Mouse (Mus musculus) cerebellum, postnatal 14 days (tissue): ENCODE data around the gene Crebbp.

Source experiments
- DNase-seq, 2 experiments: peaks; one replicate each; pipeline ENCODE4 v3.0.0; 2021; ENCODE audit warnings: mixed read lengths in 2 of 2

Crebbp gene

DNA sequence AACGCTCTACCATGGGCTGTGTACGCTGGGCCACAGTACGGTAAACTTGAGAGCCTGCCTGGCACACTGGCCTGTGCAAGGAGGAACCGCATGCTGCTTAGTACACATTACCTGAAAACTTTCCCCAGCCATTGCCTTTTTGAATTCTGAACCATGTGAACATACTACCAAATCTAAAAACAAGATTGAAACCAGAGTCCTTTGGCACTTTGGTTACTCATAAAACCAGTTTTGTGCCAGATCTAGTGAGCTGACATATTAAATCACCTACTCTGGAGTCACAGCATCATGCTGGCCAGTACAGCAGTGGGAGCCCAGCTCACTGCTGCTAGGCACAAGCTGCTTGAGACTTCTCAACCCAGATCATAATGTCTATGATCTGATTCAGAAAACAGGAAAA is 172.2 kb downstream of the Crebbp start:
- no peak for DNase-seq

DNA sequence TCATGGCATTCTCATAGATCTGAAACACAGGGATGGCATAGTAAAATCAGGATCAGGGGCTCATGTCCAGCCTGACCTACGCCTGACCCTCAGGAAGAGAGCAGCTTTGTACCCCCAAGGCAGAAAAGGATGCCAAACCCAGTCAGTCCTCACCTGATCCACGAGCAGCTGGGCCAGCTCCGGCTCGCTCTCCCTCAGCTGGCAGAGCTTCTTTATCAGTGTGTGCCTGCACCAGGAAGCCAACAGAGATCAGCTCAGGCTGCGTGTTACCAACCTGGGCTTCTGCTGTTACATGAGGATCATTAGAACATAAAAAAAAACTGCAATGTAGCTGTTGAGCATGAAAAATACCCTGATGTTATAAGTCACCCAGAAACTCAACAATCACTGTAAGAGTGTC is 173.6 kb downstream of the Crebbp start:
- no peak for DNase-seq

DNA sequence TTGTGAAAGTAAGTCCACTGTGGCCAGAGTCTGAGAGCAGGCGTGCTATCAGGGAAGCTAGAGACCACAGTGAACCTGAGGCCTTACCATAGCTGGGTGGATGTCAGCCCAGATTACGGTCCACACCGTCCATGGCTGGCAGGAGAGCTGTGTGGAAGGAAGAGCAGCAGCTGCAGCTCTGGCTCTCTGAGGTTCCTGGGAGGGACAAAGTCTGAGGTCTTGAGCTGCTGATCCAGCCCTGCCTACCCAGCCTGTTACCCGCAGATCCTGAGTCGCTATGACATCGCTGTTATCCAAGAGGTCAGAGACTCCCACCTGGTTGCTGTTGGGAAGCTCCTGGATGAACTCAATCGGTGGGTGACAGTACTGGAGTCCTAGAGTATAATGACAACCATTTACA is 176.1 kb downstream of the Crebbp start:
- no peak for DNase-seq

DNA sequence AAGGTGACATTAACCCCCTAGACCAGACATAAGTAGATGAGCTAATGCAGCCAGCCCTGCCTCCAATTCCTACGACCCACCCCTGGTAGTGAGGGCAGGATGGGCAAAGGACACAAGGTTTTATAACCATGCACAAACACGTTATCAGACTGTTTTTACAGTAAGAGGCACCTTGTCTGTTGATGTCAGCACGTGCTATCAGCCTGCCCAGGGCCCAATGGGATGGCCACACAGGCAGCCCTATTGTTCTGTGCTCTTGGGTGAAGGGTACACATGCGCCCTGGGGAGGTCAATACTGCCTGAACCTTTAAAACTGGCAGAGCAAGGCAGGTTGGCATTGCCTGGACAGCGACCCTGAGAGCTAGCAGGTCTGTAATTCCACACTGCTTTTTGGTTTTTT is 177.0 kb downstream of the Crebbp start, which contains the start of gene Dnase1:
TSS of gene Dnase1 (plus strand) at position 136 of the 400 bp plus-strand sequence.
- DNase-seq, result no peak

DNA sequence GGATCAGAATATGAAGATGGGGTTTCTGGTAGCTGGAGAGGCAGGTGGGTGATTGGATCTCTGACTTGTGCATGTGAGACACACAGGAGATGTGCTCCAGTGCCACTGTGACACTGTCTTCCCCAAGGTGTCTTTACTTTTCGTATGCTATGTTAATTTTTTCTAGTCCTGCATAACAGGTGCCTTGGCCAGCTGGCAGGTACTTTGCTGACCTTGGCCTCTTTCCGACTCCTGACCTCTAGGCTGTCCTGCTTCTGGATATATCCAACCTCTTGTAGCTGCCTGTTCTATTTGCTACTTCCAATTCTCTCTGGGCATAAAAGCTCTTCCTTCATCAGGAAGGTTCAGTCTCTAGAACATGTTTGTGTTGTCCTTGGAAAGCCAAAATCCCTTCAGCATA is 178.2 kb downstream of the Crebbp start:
- DNase-seq, result no peak

DNA sequence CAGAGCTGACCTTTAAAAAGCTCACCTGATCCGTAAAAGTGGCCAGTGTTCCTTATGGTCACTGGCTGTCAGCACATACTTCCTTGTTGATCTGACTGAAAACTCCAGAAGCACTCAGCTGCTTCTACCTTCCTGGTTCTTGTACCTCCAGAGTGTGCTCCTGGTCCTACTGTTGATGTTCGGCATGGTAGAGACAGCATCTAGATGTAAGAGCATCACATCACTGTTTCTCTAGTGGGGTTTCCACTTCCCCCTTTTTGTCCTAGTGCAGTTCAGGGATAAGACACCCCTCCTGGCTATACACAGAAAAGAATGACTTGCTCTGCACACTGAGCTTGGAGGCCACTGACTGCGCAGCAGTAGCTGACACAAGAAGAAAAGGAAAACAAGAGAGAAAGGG is 179.3 kb downstream of the Crebbp start:
- DNase-seq, result no peak

DNA sequence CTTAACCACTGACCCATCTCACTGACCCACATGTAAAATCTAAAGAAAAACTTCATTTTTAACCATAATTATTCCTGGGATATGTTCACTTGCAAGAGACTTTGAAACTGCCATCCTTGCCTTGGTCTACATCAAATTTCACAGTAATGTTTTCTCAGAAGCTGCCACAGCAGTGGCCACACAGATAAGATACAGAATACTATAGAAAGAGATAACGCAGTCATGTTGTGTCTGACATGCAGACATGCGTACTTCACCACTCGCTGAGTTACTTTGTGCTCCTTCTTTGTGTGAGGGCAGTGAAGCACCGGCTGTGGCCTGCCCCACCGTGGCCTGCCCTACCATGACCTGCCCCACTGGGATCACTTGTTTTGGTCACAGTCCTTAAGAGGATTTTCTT is 179.8 kb downstream of the Crebbp start:
- no peak for DNase-seq

DNA sequence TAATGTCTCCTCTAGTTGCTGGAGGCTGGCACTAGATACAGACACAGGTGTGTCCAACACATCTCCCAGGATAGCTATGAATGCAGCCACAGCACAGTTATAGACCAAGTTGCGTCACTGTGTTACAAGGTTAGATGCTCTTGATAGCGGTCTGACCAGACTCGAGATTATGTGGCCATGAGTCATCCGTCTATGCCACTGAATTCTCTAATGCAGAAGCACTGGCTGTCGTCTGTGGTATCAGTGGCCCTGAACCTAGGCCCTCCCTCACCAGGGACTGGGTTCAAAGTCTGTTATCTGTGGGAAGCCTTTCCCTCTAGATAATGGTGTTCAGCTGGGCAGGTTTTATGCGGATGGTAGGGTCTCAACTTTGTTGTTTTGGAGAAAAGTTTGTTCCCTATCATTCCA is 181.5 kb downstream of the Crebbp start:
- DNase-seq, result no peak

DNA sequence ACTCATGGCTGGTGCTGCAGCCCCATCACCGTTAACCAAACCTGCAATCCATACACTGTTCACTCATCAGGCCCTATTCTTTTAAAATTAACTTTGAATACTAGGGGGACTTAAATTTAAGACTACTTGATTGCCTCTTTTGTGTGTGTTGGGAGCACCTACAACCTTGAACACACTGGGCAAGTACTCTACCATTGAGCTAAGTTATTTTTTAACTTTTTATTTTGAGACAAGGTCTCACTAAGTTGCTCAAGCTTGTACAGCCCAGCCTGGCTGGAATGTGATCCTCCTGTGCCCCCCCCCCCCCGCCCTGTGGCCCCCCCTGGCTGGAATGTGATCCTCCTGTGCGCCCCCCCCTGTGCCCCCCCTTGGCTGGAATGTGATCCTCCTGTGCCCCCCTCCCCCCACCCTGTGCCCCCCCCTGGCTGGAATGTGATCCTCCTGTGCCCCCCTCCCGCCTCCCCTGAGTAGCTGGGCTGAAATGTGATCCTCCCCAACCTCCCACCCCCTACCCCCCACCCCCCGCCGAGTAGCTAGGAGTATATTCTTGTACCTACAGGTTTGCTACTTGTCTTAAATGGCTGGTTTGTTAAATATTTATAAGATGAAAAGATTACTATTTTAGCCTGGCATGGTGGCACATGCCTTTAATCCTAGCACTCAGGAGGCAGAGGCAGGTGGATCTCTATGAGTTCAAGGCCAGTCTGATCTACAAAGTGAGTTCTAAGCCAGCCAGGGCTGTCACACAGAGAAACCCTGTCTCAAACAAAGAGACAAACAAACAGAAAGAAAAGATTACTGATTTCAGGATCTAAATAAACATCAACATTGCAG is 182.1 kb downstream of the Crebbp start:
- no peak for DNase-seq
